Mouse (Mus musculus) left cerebral cortex, adult 18-20 months (tissue): ENCODE results near the gene Zfp263. TPM values are rescaled to one million over a fixed set of nuclear protein-coding genes. Genes with fewer than 3 reads are reported as not detected.

ENCODE experiments used
- total RNA-seq, 2 experiments: library from RNA; stranded (reverse); gene quantifications; 2 replicates each; pipeline ENCODE4 v1.2.3; 2021

Gene Zfp263
- total RNA-seq, 2 experiments from 2014 or later, result 17.2 to 19.3 TPM

Other genes with a start within 250 kb of the Zfp263 start
- not detected for gene Olfr161, start 153.1 kb upstream of the Zfp263 start, total RNA-seq
- not detected for gene Mefv, start 26.0 kb upstream of the Zfp263 start, total RNA-seq
- not detected for gene Olfr15, start 86.8 kb downstream of the Zfp263 start, total RNA-seq
- 1 to 10 TPM; 3.8 to 4.1 TPM for gene Zfp174, start 103.2 kb downstream of the Zfp263 start, total RNA-seq
- gene Naa60, start 128.3 kb downstream of the Zfp263 start, total RNA-seq, result 100 to 1,000 TPM; 113 to 116 TPM
- gene Zfp597, start 140.5 kb downstream of the Zfp263 start, total RNA-seq, result 10 to 100 TPM; 27.0 to 27.4 TPM
- not detected for gene Gm20695, start 140.6 kb downstream of the Zfp263 start, total RNA-seq
- 1 to 10 TPM; 5.6 to 7.8 TPM for gene 1700037C18Rik, start 164.6 kb downstream of the Zfp263 start, total RNA-seq
- 10 to 100 TPM; 28.2 to 29.3 TPM for gene Cluap1, start 164.7 kb downstream of the Zfp263 start, total RNA-seq
- gene Nlrc3, start 232.5 kb downstream of the Zfp263 start, total RNA-seq, result 1 to 10 TPM; 2.0 to 2.3 TPM